Mouse (Mus musculus): Measurements from ENCODE around the gene Pmis2. TPM values are rescaled to one million over a fixed set of nuclear protein-coding genes. Genes with fewer than 3 reads are reported as not detected.

Pmis2 gene
- polyA plus RNA-seq, 1 experiment: not detected

DNA sequence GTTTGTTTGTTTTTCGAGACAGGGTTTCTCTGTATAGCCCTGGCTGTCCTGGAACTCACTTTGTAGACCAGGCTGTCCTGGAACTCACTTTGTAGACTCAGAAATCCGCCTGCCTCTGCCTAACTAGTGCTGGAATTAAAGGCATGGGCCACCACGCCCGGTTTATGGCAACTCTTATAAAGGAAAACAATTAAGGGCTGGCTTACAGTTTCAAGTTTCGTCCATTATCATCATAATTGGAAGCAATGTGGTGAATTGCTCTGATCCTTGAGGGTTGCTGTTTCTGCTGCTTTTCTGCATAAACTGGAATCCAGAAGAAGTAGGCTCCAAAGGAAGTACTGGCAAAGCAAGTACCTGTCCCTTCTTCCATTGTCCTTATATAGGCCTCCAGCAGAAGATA, 44.8 kb downstream of the Pmis2 start:
- H3K27ac ChIP-seq (ENCODE audit: insufficient read depth, low read length): peak overlapping the region; percentile 67; the same call in 1 of the 2 replicates
- H3K4me1 ChIP-seq (ENCODE audit: control insufficient read depth, insufficient read depth, low read length): no peaks in the 10 kb centered on the region
- H3K36me3 ChIP-seq (ENCODE audit: control insufficient read depth, insufficient read depth, low read length, poor library complexity, severe bottlenecking): peaks cover 16% of the 10 kb centered on the region
- no peak overlapping the region for H3K4me3 ChIP-seq (ENCODE audit: low read depth, low read length)
- H3K9me3 ChIP-seq (replicated peaks; ENCODE audit: control insufficient read depth, insufficient read depth, low read length, poor library complexity, severe bottlenecking): no peaks in the 10 kb centered on the region
- peak overlapping the region; percentile 81; the same call in 1 of the 2 replicates for H3K9ac ChIP-seq (ENCODE audit: low read depth, poor library complexity, severe bottlenecking)
- no peak for TF ChIP-seq EP300 (IDR thresholded peaks at IDR 0.05; ENCODE audit: insufficient read depth, low read depth, low read length)
- no peak for TF ChIP-seq POLR2A (IDR thresholded peaks at IDR 0.05; ENCODE audit: insufficient read depth, low read length)
- no peak for TF ChIP-seq CTCF (IDR thresholded peaks at IDR 0.05; ENCODE audit: low read depth, low read length)
- no peaks in the 10 kb centered on the region for H3K27me3 ChIP-seq (ENCODE audit: control insufficient read depth, insufficient read depth, low read length, poor library complexity, severe bottlenecking)

DNA sequence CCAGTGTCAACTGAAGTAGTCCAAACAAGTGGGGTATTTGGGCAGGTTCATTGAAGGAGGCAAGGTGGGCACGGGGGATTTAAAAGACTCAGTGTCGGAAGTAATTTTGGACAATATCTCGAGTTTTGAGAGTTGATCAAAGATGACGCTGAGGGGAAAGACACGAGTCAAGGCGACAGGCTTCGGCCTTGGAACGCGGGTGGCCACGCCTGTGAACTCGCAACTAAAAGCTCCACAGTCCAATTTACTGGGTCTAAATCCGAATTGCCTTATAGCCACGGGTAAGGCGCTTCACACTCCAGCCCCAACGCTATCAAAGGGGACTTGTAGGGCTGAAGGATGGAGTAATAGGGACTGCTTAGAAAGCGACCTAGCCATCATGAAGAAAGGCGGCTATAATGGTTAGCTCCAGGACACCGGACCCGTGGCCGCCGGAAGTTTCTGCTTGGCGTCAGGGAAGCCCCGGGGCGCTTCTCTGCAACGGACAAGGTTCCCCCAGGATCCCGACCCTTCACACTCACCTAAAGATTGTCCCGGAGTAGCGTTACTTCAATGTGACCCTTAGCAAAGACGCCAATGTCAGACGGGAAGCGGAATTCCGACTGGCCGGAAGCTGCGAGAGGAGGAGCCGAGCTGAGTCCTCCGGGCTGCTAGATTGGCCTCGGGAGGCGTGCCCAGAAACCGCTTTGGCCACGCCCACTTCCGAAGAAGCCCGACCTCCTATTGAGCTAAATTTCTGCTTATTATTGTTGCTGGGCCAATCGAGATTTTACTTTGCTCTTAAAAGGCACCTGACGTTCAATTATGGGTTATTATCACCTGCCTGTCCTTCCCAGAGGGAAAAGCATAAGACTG, 45.6 kb downstream of the Pmis2 start, which contains the start of gene Cox6b1:
TSS of gene Cox6b1 (minus strand) at position 622 of the 855 bp plus-strand sequence.
- TF ChIP-seq CTCF (IDR thresholded peaks at IDR 0.05; ENCODE audit: low read depth, low read length) (no peak), POLR2A (IDR thresholded peaks at IDR 0.05; ENCODE audit: insufficient read depth, low read length) (peak; percentile 39), EP300 (IDR thresholded peaks at IDR 0.05; ENCODE audit: insufficient read depth, low read depth, low read length) (no peak)
- Histone ChIP-seq H3K36me3 (ENCODE audit: control insufficient read depth, insufficient read depth, low read length, poor library complexity, severe bottlenecking) (peaks cover 16% of the 10 kb centered on the region), H3K27ac (ENCODE audit: insufficient read depth, low read length) (peak within 1 kb of the TSS; percentile 67; the same call in 1 of the 2 replicates), H3K9me3 (replicated peaks; ENCODE audit: control insufficient read depth, insufficient read depth, low read length, poor library complexity, severe bottlenecking) (no peaks in the 10 kb centered on the region), H3K4me3 (ENCODE audit: low read depth, low read length) (peak within 1 kb of the TSS; percentile 96), H3K27me3 (ENCODE audit: control insufficient read depth, insufficient read depth, low read length, poor library complexity, severe bottlenecking) (no peaks in the 10 kb centered on the region), H3K9ac (ENCODE audit: low read depth, poor library complexity, severe bottlenecking) (peak within 1 kb of the TSS; percentile 81), H3K4me1 (ENCODE audit: control insufficient read depth, insufficient read depth, low read length) (no peaks in the 10 kb centered on the region)

Other genes with a start within 250 kb of the Pmis2 start
- gene Nfkbid, start 249.9 kb downstream of the Pmis2 start, polyA plus RNA-seq (2011; ENCODE audit: insufficient read depth, insufficient read length, low read depth, missing spikeins): 4.1 TPM in 2 replicates
- 70.6 and 78.2 TPM in 2 replicates for gene Aplp1, start 226.1 kb downstream of the Pmis2 start, polyA plus RNA-seq (2011; ENCODE audit: insufficient read depth, insufficient read length, low read depth, missing spikeins)
- gene Kirrel2, start 213.9 kb downstream of the Pmis2 start, polyA plus RNA-seq (2011; ENCODE audit: insufficient read depth, insufficient read length, low read depth, missing spikeins): 5.8 and 9.4 TPM in 2 replicates
- 27.5 and 30.9 TPM in 2 replicates for gene Nphs1, start 213.3 kb downstream of the Pmis2 start, polyA plus RNA-seq (2011; ENCODE audit: insufficient read depth, insufficient read length, low read depth, missing spikeins)
- 0.58 TPM in 1 of 2 replicates, not detected in the other for gene Prodh2, start 178.0 kb downstream of the Pmis2 start, polyA plus RNA-seq (2011; ENCODE audit: insufficient read depth, insufficient read length, low read depth, missing spikeins)
- gene Arhgap33, start 136.5 kb downstream of the Pmis2 start, polyA plus RNA-seq (2011; ENCODE audit: insufficient read depth, insufficient read length, low read depth, missing spikeins): 6.0 and 6.5 TPM in 2 replicates
- 6.4 and 7.0 TPM in 2 replicates for gene Hspb6, start 119.4 kb downstream of the Pmis2 start, polyA plus RNA-seq (2011; ENCODE audit: insufficient read depth, insufficient read length, low read depth, missing spikeins)
- 16.8 and 17.3 TPM in 2 replicates for gene Proser3, start 119.3 kb downstream of the Pmis2 start, polyA plus RNA-seq (2011; ENCODE audit: insufficient read depth, insufficient read length, low read depth, missing spikeins)
- 23.3 and 29.3 TPM in 2 replicates for gene Lin37, start 111.8 kb downstream of the Pmis2 start, polyA plus RNA-seq (2011; ENCODE audit: insufficient read depth, insufficient read length, low read depth, missing spikeins)
- 50.9 and 73.9 TPM in 2 replicates for gene U2af1l4, start 108.3 kb downstream of the Pmis2 start, polyA plus RNA-seq (2011; ENCODE audit: insufficient read depth, insufficient read length, low read depth, missing spikeins)
- gene Gm49396, start 108.3 kb downstream of the Pmis2 start, polyA plus RNA-seq (2011; ENCODE audit: insufficient read depth, insufficient read length, low read depth, missing spikeins): 1.8 and 1.9 TPM in 2 replicates
- gene Psenen, start 108.0 kb downstream of the Pmis2 start, polyA plus RNA-seq (2011; ENCODE audit: insufficient read depth, insufficient read length, low read depth, missing spikeins): 99.8 and 107 TPM in 2 replicates
- gene Igflr1, start 106.2 kb downstream of the Pmis2 start, polyA plus RNA-seq (2011; ENCODE audit: insufficient read depth, insufficient read length, low read depth, missing spikeins): 0.72 TPM in 1 of 2 replicates, not detected in the other
- 70.2 and 81.4 TPM in 2 replicates for gene Kmt2b, start 82.9 kb downstream of the Pmis2 start, polyA plus RNA-seq (2011; ENCODE audit: insufficient read depth, insufficient read length, low read depth, missing spikeins)
- 20.3 and 22.7 TPM in 2 replicates for gene Zbtb32, start 72.7 kb downstream of the Pmis2 start, polyA plus RNA-seq (2011; ENCODE audit: insufficient read depth, insufficient read length, low read depth, missing spikeins)
- gene Upk1a, start 58.8 kb downstream of the Pmis2 start, polyA plus RNA-seq (2011; ENCODE audit: insufficient read depth, insufficient read length, low read depth, missing spikeins): 2.5 and 2.8 TPM in 2 replicates
- 540 and 569 TPM in 2 replicates for gene Cox6b1, start 45.5 kb downstream of the Pmis2 start, polyA plus RNA-seq (2011; ENCODE audit: insufficient read depth, insufficient read length, low read depth, missing spikeins)
- 2.8 and 3.3 TPM in 2 replicates for gene Etv2, start 35.8 kb downstream of the Pmis2 start, polyA plus RNA-seq (2011; ENCODE audit: insufficient read depth, insufficient read length, low read depth, missing spikeins)
- gene Rbm42, start 21.3 kb downstream of the Pmis2 start, polyA plus RNA-seq (2011; ENCODE audit: insufficient read depth, insufficient read length, low read depth, missing spikeins): 42.3 and 47.0 TPM in 2 replicates
- 16.9 and 17.8 TPM in 2 replicates for gene Haus5, start 6.6 kb downstream of the Pmis2 start, polyA plus RNA-seq (2011; ENCODE audit: insufficient read depth, insufficient read length, low read depth, missing spikeins)
- gene 2200002J24Rik, start 27.3 kb upstream of the Pmis2 start, polyA plus RNA-seq (2011; ENCODE audit: insufficient read depth, insufficient read length, low read depth, missing spikeins): not detected in 2 replicates
- 1.4 and 1.6 TPM in 2 replicates for gene Atp4a, start 40.6 kb upstream of the Pmis2 start, polyA plus RNA-seq (2011; ENCODE audit: insufficient read depth, insufficient read length, low read depth, missing spikeins)
- 66.7 and 75.8 TPM in 2 replicates for gene Tmem147, start 57.9 kb upstream of the Pmis2 start, polyA plus RNA-seq (2011; ENCODE audit: insufficient read depth, insufficient read length, low read depth, missing spikeins)
- gene Gapdhs, start 72.1 kb upstream of the Pmis2 start, polyA plus RNA-seq (2011; ENCODE audit: insufficient read depth, insufficient read length, low read depth, missing spikeins): not detected in 2 replicates
- gene Sbsn, start 79.9 kb upstream of the Pmis2 start, polyA plus RNA-seq (2011; ENCODE audit: insufficient read depth, insufficient read length, low read depth, missing spikeins): 12.4 and 14.6 TPM in 2 replicates
- 0.70 and 0.99 TPM in 2 replicates for gene Dmkn, start 92.2 kb upstream of the Pmis2 start, polyA plus RNA-seq (2011; ENCODE audit: insufficient read depth, insufficient read length, low read depth, missing spikeins)
- gene Krtdap, start 116.3 kb upstream of the Pmis2 start, polyA plus RNA-seq (2011; ENCODE audit: insufficient read depth, insufficient read length, low read depth, missing spikeins): 5.0 and 9.1 TPM in 2 replicates
- not detected in 2 replicates for gene Ffar2, start 152.2 kb upstream of the Pmis2 start, polyA plus RNA-seq (2011; ENCODE audit: insufficient read depth, insufficient read length, low read depth, missing spikeins)
- gene Ffar3, start 184.6 kb upstream of the Pmis2 start, polyA plus RNA-seq (2011; ENCODE audit: insufficient read depth, insufficient read length, low read depth, missing spikeins): not detected in 2 replicates
- not detected in 2 replicates for gene Ffar1, start 190.0 kb upstream of the Pmis2 start, polyA plus RNA-seq (2011; ENCODE audit: insufficient read depth, insufficient read length, low read depth, missing spikeins)
- gene Cd22, start 208.7 kb upstream of the Pmis2 start, polyA plus RNA-seq (2011; ENCODE audit: insufficient read depth, insufficient read length, low read depth, missing spikeins): not detected in 2 replicates
- 0.85 TPM in 1 of 2 replicates, not detected in the other for gene Mag, start 243.3 kb upstream of the Pmis2 start, polyA plus RNA-seq (2011; ENCODE audit: insufficient read depth, insufficient read length, low read depth, missing spikeins)

Measured in ES-Bruce4 (cell line).